Mouse (Mus musculus) ES-Bruce4 (cell line): Measurements from ENCODE around the gene Sergef.

Experiments used
- CTCF ChIP-seq: IDR thresholded peaks from one replicate; pipeline ENCODE4 v1.8.1; 2011; ENCODE audit warnings: low read depth, low read length
- EP300 ChIP-seq: IDR thresholded peaks from 2 replicates; pipeline ENCODE4 v1.6.1; 2011; ENCODE audit warnings: low read depth, low read length; ENCODE audit not compliant: insufficient read depth
- POLR2A ChIP-seq: IDR thresholded peaks from one replicate; pipeline ENCODE4 v1.8.1; 2011; ENCODE audit warnings: low read length; ENCODE audit not compliant: insufficient read depth

DNA sequence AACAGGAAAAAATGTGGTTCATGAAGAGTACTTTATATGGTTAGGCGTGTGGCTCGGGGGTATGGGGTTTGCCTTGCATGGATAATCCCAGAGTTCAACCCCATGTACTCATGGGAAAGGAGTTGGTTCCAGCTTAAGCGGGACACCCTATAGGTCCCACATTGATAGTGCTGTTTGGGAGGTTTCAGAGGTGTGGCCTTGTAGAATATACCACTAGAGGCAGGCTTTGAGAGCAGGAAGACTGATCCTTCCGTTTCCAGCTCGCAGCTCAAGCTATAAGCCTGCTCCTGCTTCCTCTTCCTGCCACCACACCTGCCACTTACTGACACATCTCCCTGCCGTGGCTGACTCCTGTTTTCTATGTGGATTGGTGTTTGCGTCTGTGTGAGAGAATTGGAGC is 116.4 kb downstream of the Sergef start:
- TF ChIP-seq CTCF (no peak), POLR2A (no peak), EP300 (no peak)
